15 mouse cellular contexts compared by ENCODE assay signal in the genomic region with DNA sequence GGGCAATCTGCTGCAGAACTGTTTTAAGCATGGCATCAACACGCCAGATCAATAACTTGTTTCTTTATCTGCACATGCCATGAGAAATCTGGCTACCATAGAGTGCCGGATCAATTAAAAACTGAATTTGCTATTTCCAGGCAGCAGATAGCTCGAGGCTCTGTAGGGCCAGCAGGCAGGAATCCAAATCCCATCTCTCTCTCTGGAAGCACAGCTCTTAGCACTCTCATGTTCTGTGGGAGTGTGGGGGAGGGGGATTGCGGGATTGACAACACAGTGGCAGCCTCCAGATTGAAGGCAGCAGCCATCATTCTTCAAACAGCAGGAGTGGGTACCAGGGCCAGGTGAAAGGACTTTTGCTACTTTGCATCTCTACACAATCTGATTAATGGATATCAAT.
DNase-seq lines count a peak whose midpoint lies in the region; ATAC-seq and TF ChIP-seq lines count a peak whose summit lies in the region.
"Had no signal": no experiment of that assay in that cellular context is flagged by ENCODE, and none has a peak within 500 bp of the region (broad histone marks: within the 10 kb centered on the region; RNA-seq: fewer than 3 reads in every experiment).

No protein-coding gene starts in this region.

- H3K4me3 ChIP-seq in hindbrain, postnatal 0 days (ENCODE audit: low read length), result no peak overlapping the region
- H3K4me3 ChIP-seq in hindbrain, embryonic 11.5 days (ENCODE audit: low read depth, low read length), result no peak overlapping the region
- no peak overlapping the region for H3K4me3 ChIP-seq in forebrain, embryonic 14.5 days (ENCODE audit: low read depth, low read length)
- no peak overlapping the region for H3K4me3 ChIP-seq in midbrain, embryonic 16.5 days (ENCODE audit: low read depth, low read length)
- H3K4me3 ChIP-seq: hindbrain, embryonic 10.5 days; limb, embryonic 10.5 days; liver, embryonic 15.5 days had no signal

- H3K27me3 ChIP-seq in hindbrain, postnatal 0 days (ENCODE audit: insufficient read depth, low read length), result no peaks in the 10 kb centered on the region
- H3K27me3 ChIP-seq in hindbrain, embryonic 11.5 days (ENCODE audit: control insufficient read depth, insufficient read depth, low read length), result no peaks in the 10 kb centered on the region
- no peaks in the 10 kb centered on the region for H3K27me3 ChIP-seq in forebrain, embryonic 14.5 days (replicated peaks; ENCODE audit: control insufficient read depth, insufficient read depth, low read length)
- no peaks in the 10 kb centered on the region for H3K27me3 ChIP-seq in midbrain, embryonic 16.5 days (ENCODE audit: control insufficient read depth, insufficient read depth, low read depth, low read length)
- H3K27me3 ChIP-seq: CH12.LX; liver, embryonic 15.5 days had no signal

- no peaks in the 10 kb centered on the region for H3K9me3 ChIP-seq in hindbrain, postnatal 0 days (ENCODE audit: low read length)
- no peaks in the 10 kb centered on the region for H3K9me3 ChIP-seq in hindbrain, embryonic 11.5 days (ENCODE audit: control insufficient read depth, low read length)
- H3K9me3 ChIP-seq in forebrain, embryonic 14.5 days (replicated peaks; ENCODE audit: control insufficient read depth, low read length), result no peaks in the 10 kb centered on the region
- H3K9me3 ChIP-seq in midbrain, embryonic 16.5 days (replicated peaks; ENCODE audit: control insufficient read depth, low read length, poor library complexity, severe bottlenecking), result no peaks in the 10 kb centered on the region
- H3K9me3 ChIP-seq: hindbrain, embryonic 10.5 days; limb, embryonic 10.5 days; liver, embryonic 15.5 days had no signal

- H3K4me1 ChIP-seq in hindbrain, postnatal 0 days (ENCODE audit: insufficient read depth, low read length), result no peaks in the 10 kb centered on the region
- H3K4me1 ChIP-seq in hindbrain, embryonic 11.5 days (replicated peaks; ENCODE audit: control insufficient read depth, insufficient read depth, low read length), result no peaks in the 10 kb centered on the region
- H3K4me1 ChIP-seq in forebrain, embryonic 14.5 days (ENCODE audit: control insufficient read depth, insufficient read depth, low read length), result no peaks in the 10 kb centered on the region
- H3K4me1 ChIP-seq in midbrain, embryonic 16.5 days (ENCODE audit: control insufficient read depth, insufficient read depth, low read length), result no peaks in the 10 kb centered on the region; the same call in 1 of the 2 replicates
- H3K4me1 ChIP-seq: liver, embryonic 15.5 days had no signal

- ATAC-seq in hindbrain, postnatal 0 days, result no peak
- no peak for ATAC-seq in hindbrain, embryonic 11.5 days (ENCODE audit: low FRiP score)
- ATAC-seq in forebrain, embryonic 14.5 days, result peak; percentile 88; the same call in 1 of the 2 replicates
- ATAC-seq in midbrain, embryonic 16.5 days, result no peak

- H3K4me2 ChIP-seq in hindbrain, postnatal 0 days (ENCODE audit: low read depth, low read length), result no peak overlapping the region
- no peak overlapping the region for H3K4me2 ChIP-seq in hindbrain, embryonic 11.5 days (replicated peaks; ENCODE audit: low read depth, low read length)
- no peak overlapping the region for H3K4me2 ChIP-seq in forebrain, embryonic 14.5 days (ENCODE audit: low read length)
- no peak overlapping the region for H3K4me2 ChIP-seq in midbrain, embryonic 16.5 days (ENCODE audit: low read length)
- H3K4me2 ChIP-seq: liver, embryonic 15.5 days had no signal

- DNase-seq in hindbrain, postnatal 0 days (ENCODE audit: low spot score), result peak; percentile 26
- DNase-seq in hindbrain, embryonic 11.5 days (ENCODE audit: low spot score), result no peak
- DNase-seq in forebrain, embryonic 14.5 days (ENCODE audit: low spot score), result peak; percentile 82
- peak; percentile 61 to 88 for DNase-seq in layer of hippocampus, adult 18-20 months (ENCODE audit: low spot score in 2 of 2)
- DNase-seq in spleen, postnatal 36 days (ENCODE audit: low spot score in 2 of 2), result no peak
- DNase-seq in gastrocnemius, adult 18-20 months (ENCODE audit: low spot score), result no peak
- DNase-seq in embryo, embryonic 10 days (ENCODE audit: low spot score), result no peak
- DNase-seq: kidney, adult 9 months; spleen, adult 18-20 months; thymus, adult 18-20 months had no signal

- WGBS in hindbrain, postnatal 0 days, result 45% methylated on average over 4 of the region's 4 CpGs
- 66% methylated on average over 4 of the region's 4 CpGs for WGBS in hindbrain, embryonic 11.5 days
- WGBS in forebrain, embryonic 14.5 days, result 52% methylated on average over 4 of the region's 4 CpGs
- 48% methylated on average over 4 of the region's 4 CpGs for WGBS in midbrain, embryonic 16.5 days

- TF ChIP-seq CTCF in hindbrain, postnatal 0 days (IDR thresholded peaks at IDR 0.05; ENCODE audit: low read depth), result no peak

- no peak overlapping the region for H3K27ac ChIP-seq in hindbrain, postnatal 0 days
- no peak overlapping the region for H3K27ac ChIP-seq in hindbrain, embryonic 11.5 days (ENCODE audit: low read depth, low read length)
- H3K27ac ChIP-seq in forebrain, embryonic 14.5 days (ENCODE audit: low read depth, low read length), result no peak overlapping the region
- H3K27ac ChIP-seq in midbrain, embryonic 16.5 days (ENCODE audit: low read length), result 0 out of 2 replicates have a peak overlapping the region, but pooled peaks have one; percentile 7
- H3K27ac ChIP-seq: hindbrain, embryonic 10.5 days; limb, embryonic 10.5 days; liver, embryonic 15.5 days had no signal

- H3K36me3 ChIP-seq in hindbrain, postnatal 0 days (ENCODE audit: insufficient read depth, low read length), result no peaks in the 10 kb centered on the region
- H3K36me3 ChIP-seq in hindbrain, embryonic 11.5 days (ENCODE audit: control insufficient read depth, insufficient read depth, low read length), result no peaks in the 10 kb centered on the region
- no peaks in the 10 kb centered on the region for H3K36me3 ChIP-seq in forebrain, embryonic 14.5 days (ENCODE audit: control insufficient read depth, insufficient read depth, low read length)
- H3K36me3 ChIP-seq in midbrain, embryonic 16.5 days (ENCODE audit: control insufficient read depth, insufficient read depth, low read length), result no peaks in the 10 kb centered on the region
- H3K36me3 ChIP-seq: liver, embryonic 15.5 days had no signal

- H3K9ac ChIP-seq in hindbrain, postnatal 0 days (replicated peaks; ENCODE audit: low read length), result no peak overlapping the region
- no peak overlapping the region for H3K9ac ChIP-seq in hindbrain, embryonic 11.5 days (ENCODE audit: low read depth, low read length)
- H3K9ac ChIP-seq in forebrain, embryonic 14.5 days (ENCODE audit: low read length), result no peak overlapping the region
- H3K9ac ChIP-seq in midbrain, embryonic 16.5 days (ENCODE audit: low read depth, low read length), result no peak overlapping the region
- H3K9ac ChIP-seq: liver, embryonic 15.5 days had no signal

Comparison
In these comparisons a context has a peak if more than half of its experiments do, and no peak if none do; other contexts are left out.
1. DNase-seq: peak in hindbrain, postnatal 0 days (single experiment), forebrain, embryonic 14.5 days (single experiment) and layer of hippocampus, adult 18-20 months (2 of 2); none in hindbrain, embryonic 11.5 days (single experiment), spleen, postnatal 36 days (0 of 2), gastrocnemius, adult 18-20 months (single experiment) and embryo, embryonic 10 days (single experiment).